12 mouse cellular contexts compared by ENCODE assay signal in the genomic region with DNA sequence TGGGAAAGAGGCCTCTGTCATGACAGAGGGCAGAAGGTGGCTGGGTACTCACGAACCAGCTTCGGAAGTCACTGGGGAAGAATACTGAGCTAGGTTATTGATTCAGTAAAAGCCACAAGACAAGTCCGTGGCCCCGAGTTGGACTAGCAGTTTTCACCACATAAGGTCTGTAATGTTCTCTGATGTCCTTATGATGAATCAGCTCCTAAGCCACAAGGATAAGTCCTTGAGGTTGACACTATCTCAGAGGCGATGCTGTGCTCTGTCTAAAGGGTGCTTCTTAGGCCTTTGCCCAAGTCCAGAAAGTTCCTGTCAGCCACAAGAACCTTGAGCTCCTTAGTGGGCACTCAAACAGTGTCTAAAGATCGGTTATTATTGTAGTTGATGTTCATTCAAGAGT. TPM values are rescaled to one million over a fixed set of nuclear protein-coding genes. Genes with fewer than 3 reads are reported as not detected.
DNase-seq lines count a peak whose midpoint lies in the region; ATAC-seq and TF ChIP-seq lines count a peak whose summit lies in the region.
"Had no signal": no experiment of that assay in that cellular context is flagged by ENCODE, and none has a peak within 500 bp of the region (broad histone marks: within the 10 kb centered on the region; RNA-seq: fewer than 3 reads in every experiment).

No protein-coding gene starts in this region.

- H3K27ac ChIP-seq in heart, postnatal 0 days (ENCODE audit: low read depth): no peak overlapping the region
- 0 out of 2 replicates have a peak overlapping the region, but pooled peaks have one; percentile 49 for H3K27ac ChIP-seq in lung, embryonic 15.5 days
- no peak overlapping the region for H3K27ac ChIP-seq in embryonic facial prominence, embryonic 14.5 days (replicated peaks; ENCODE audit: low read depth, low read length)
- H3K27ac ChIP-seq: hindbrain, embryonic 15.5 days; limb, embryonic 15.5 days had no signal

- 90% methylated on average over 6 of the region's 6 CpGs for WGBS in heart, postnatal 0 days
- WGBS in lung, embryonic 15.5 days: 90% methylated on average over 6 of the region's 6 CpGs
- 88% methylated on average over 6 of the region's 6 CpGs for WGBS in embryonic facial prominence, embryonic 14.5 days

- no peak for ATAC-seq in heart, postnatal 0 days (ENCODE audit: insufficient read depth, low read depth)
- ATAC-seq in lung, embryonic 15.5 days (ENCODE audit: borderline replicate concordance, extremely low read depth, low FRiP score, low TSS enrichment): no peak
- ATAC-seq in embryonic facial prominence, embryonic 14.5 days (ENCODE audit: low read depth): no peak
- ATAC-seq: forebrain, embryonic 15.5 days had no signal

- H3K9ac ChIP-seq in heart, postnatal 0 days (replicated peaks; ENCODE audit: low read depth, low read length): no peak overlapping the region
- no peak overlapping the region for H3K9ac ChIP-seq in lung, embryonic 15.5 days
- H3K9ac ChIP-seq in embryonic facial prominence, embryonic 14.5 days (ENCODE audit: low read depth, low read length): no peak overlapping the region
- H3K9ac ChIP-seq: forebrain, embryonic 15.5 days; hindbrain, embryonic 15.5 days; limb, embryonic 15.5 days had no signal

- peaks cover 5% of the 10 kb centered on the region; the same call in 1 of the 2 replicates for H3K4me1 ChIP-seq in heart, postnatal 0 days (ENCODE audit: control insufficient read depth, insufficient read depth)
- H3K4me1 ChIP-seq in lung, embryonic 15.5 days: peaks cover 33% of the 10 kb centered on the region
- H3K4me1 ChIP-seq in embryonic facial prominence, embryonic 14.5 days (ENCODE audit: control insufficient read depth, insufficient read depth, low read length): peaks cover 19% of the 10 kb centered on the region

- no peaks in the 10 kb centered on the region for H3K36me3 ChIP-seq in heart, postnatal 0 days (replicated peaks; ENCODE audit: control insufficient read depth, insufficient read depth, low read length)
- H3K36me3 ChIP-seq in lung, embryonic 15.5 days: no peaks in the 10 kb centered on the region
- no peaks in the 10 kb centered on the region for H3K36me3 ChIP-seq in embryonic facial prominence, embryonic 14.5 days (ENCODE audit: control insufficient read depth, insufficient read depth, low read length)
- H3K36me3 ChIP-seq: forebrain, embryonic 15.5 days; hindbrain, embryonic 15.5 days; limb, embryonic 15.5 days had no signal

- H3K4me2 ChIP-seq in heart, postnatal 0 days (ENCODE audit: low read depth, low read length): peak overlapping the region; percentile 72
- peak overlapping the region; percentile 60; the same call in 1 of the 2 replicates for H3K4me2 ChIP-seq in lung, embryonic 15.5 days
- peak overlapping the region; percentile 55; the same call in 1 of the 2 replicates for H3K4me2 ChIP-seq in embryonic facial prominence, embryonic 14.5 days (ENCODE audit: low read depth, low read length)

- intact Hi-C loops in heart, postnatal 25 days (cut with DNase I): loop anchor here (5.0 kb wide), 1 partner anchor 60 kb away; no protein-coding TSS in a partner anchor

- no peak overlapping the region for H3K4me3 ChIP-seq in heart, postnatal 0 days (ENCODE audit: low read depth, low read length)
- H3K4me3 ChIP-seq in lung, embryonic 15.5 days: no peak overlapping the region
- H3K4me3 ChIP-seq in embryonic facial prominence, embryonic 14.5 days (ENCODE audit: low read depth, low read length): no peak overlapping the region
- H3K4me3 ChIP-seq: limb, embryonic 15.5 days had no signal

- no peak for TF ChIP-seq EP300 in heart, postnatal 0 days (IDR thresholded peaks at IDR 0.05; ENCODE audit: low read depth)

- no peaks in the 10 kb centered on the region for H3K9me3 ChIP-seq in heart, postnatal 0 days (replicated peaks; ENCODE audit: control insufficient read depth, low read length)
- H3K9me3 ChIP-seq in lung, embryonic 15.5 days: no peaks in the 10 kb centered on the region
- no peaks in the 10 kb centered on the region for H3K9me3 ChIP-seq in embryonic facial prominence, embryonic 14.5 days (ENCODE audit: control insufficient read depth, low read length)
- H3K9me3 ChIP-seq: forebrain, embryonic 15.5 days; hindbrain, embryonic 15.5 days; limb, embryonic 15.5 days had no signal

- DNase-seq in adrenal gland, adult (ENCODE audit: inconsistent age in 2 of 2, low spot score in 1 of 2): peak; percentile 37 to 66
- no peak for DNase-seq in adrenal gland, postnatal 25 days
- no peak for DNase-seq in heart, postnatal 0 days (ENCODE audit: low spot score)
- no peak for DNase-seq in heart, postnatal 25 days (ENCODE audit: low spot score)
- no peak for DNase-seq in lung, postnatal 14 days
- DNase-seq in embryonic facial prominence, embryonic 14.5 days (ENCODE audit: low spot score): no peak
- DNase-seq in Muller cell, postnatal 12 days (ENCODE audit: inconsistent ontology term): no peak
- DNase-seq: cerebellum, adult 8-10 months had no signal

- H3K27me3 ChIP-seq in heart, postnatal 0 days (ENCODE audit: control insufficient read depth, insufficient read depth, low read length): no peaks in the 10 kb centered on the region
- no peaks in the 10 kb centered on the region; the same call in 1 of the 2 replicates for H3K27me3 ChIP-seq in lung, embryonic 15.5 days
- H3K27me3 ChIP-seq in embryonic facial prominence, embryonic 14.5 days (replicated peaks; ENCODE audit: control insufficient read depth, insufficient read depth, low read length): no peaks in the 10 kb centered on the region
- H3K27me3 ChIP-seq: forebrain, embryonic 15.5 days; hindbrain, embryonic 15.5 days had no signal

- TF ChIP-seq CTCF in heart, postnatal 0 days (IDR thresholded peaks at IDR 0.05; ENCODE audit: low read depth): no peak

RNA-seq across cellular contexts. Expression of gene Entpd1, which starts 49.7 kb away (rescaled TPM):
- 19.6 and 20.3 TPM in 2 replicates for total RNA-seq in adrenal gland, postnatal 25 days (2021)
- total RNA-seq in heart, postnatal 0 days (2014; rRNA removed; ENCODE audit: low replicate concordance): 18.5 and 31.7 TPM in 2 replicates
- 9.2 and 10.3 TPM in 2 replicates for polyA plus RNA-seq in heart, postnatal 0 days (2015; fragmentation: Nextera tagmentation; extraction: Ambion mirVana)
- 10 to 100 TPM; 29.9 to 30.3 TPM for total RNA-seq in heart, postnatal 25 days (2021)
- polyA plus RNA-seq in lung, embryonic 15.5 days (2015; fragmentation: Nextera tagmentation; extraction: Ambion mirVana): 13.5 and 16.1 TPM in 2 replicates
- 15.7 and 18.3 TPM in 2 replicates for polyA plus RNA-seq in embryonic facial prominence, embryonic 14.5 days (2014; fragmentation: Nextera tagmentation; extraction: Ambion mirVana)

RNA-seq across cellular contexts. Expression of gene Tctn3, which starts 49.8 kb away (rescaled TPM):
- total RNA-seq in adrenal gland, postnatal 25 days (2021): 6.7 and 8.4 TPM in 2 replicates
- total RNA-seq in heart, postnatal 0 days (2014; rRNA removed; ENCODE audit: low replicate concordance): 10.7 and 16.2 TPM in 2 replicates
- 6.7 and 7.0 TPM in 2 replicates for polyA plus RNA-seq in heart, postnatal 0 days (2015; fragmentation: Nextera tagmentation; extraction: Ambion mirVana)
- 1 to 10 TPM; 6.3 to 8.9 TPM for total RNA-seq in heart, postnatal 25 days (2021)
- polyA plus RNA-seq in lung, embryonic 15.5 days (2015; fragmentation: Nextera tagmentation; extraction: Ambion mirVana): 10.8 and 11.8 TPM in 2 replicates
- 10.5 and 11.6 TPM in 2 replicates for polyA plus RNA-seq in embryonic facial prominence, embryonic 14.5 days (2014; fragmentation: Nextera tagmentation; extraction: Ambion mirVana)

Comparison
In these comparisons a context has a peak if more than half of its experiments do, and no peak if none do; other contexts are left out.
1. DNase-seq: peak in adrenal gland, adult (2 of 2); none in adrenal gland, postnatal 25 days (single experiment), heart, postnatal 0 days (single experiment), heart, postnatal 25 days (single experiment), lung, postnatal 14 days (single experiment), embryonic facial prominence, embryonic 14.5 days (single experiment) and Muller cell, postnatal 12 days (single experiment).
2. Peak in every context shown above with its lines, with median percentiles within 50 percentile points of each other: H3K4me2 ChIP-seq.